Mouse (Mus musculus) spleen, adult 2 months (tissue): ENCODE measurements around the gene Cdh5.

Experiments used
- CTCF ChIP-seq: fragments of 200-500 bp; IDR thresholded peaks from 2 replicates; pipeline ENCODE4 v1.5.1; 2011; ENCODE audit warnings: mild to moderate bottlenecking, inconsistent platforms; ENCODE audit not compliant: insufficient read depth, insufficient read length, insufficient replicate concordance; ENCODE audit errors: extremely low read depth
- POLR2A ChIP-seq: fragments of 200-500 bp; IDR thresholded peaks from 2 replicates; pipeline ENCODE4 v1.6.1; 2011; ENCODE audit warnings: low read depth, low read length, inconsistent platforms

DNA sequence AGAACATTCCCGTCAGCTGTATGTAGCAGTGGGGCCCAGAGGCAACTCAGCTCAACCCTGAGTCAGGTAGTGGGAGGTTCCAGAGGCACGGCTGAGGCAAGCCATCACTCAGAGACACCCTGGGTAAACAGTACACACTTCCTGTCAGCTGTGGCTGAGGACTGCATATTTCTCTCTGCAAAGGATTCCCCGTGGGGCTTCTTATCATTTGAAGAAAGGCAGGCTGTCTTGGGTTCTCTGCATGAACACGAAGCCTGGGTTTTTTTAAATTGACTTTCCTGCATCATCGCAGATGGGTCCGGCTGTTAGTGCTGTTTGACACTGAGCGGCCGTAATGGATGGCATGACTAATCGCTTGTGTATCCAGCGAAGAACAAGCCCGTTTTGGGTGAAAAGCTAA, 90.1 kb downstream of the Cdh5 start:
- TF ChIP-seq POLR2A (no peak), CTCF (no peak)
